Mouse (Mus musculus) MEL (cell line): ENCODE data around the gene Zfp638. TPM values are rescaled to one million over a fixed set of nuclear protein-coding genes. Genes with fewer than 3 reads are reported as not detected.

Source experiments
- DNase-seq: peaks from one replicate; pipeline ENCODE4 v3.0.0; 2011; ENCODE audit warnings: low read depth, low spot score
- H3K27ac ChIP-seq: 2 replicates; pipeline ENCODE4 v1.5.1; 2012; ENCODE audit warnings: low read depth, mild to moderate bottlenecking, control low read depth, low read length, moderate library complexity; ENCODE audit not compliant: control insufficient read depth
- H3K27me3 ChIP-seq, 2 experiments: fragments of 150-350 bp in 1 of 2; sonication (generic) in 1 of 2; 2 replicates each; pipeline ENCODE4 v1.6.1; 2012; ENCODE audit warnings: low read length in 2 of 2, mild to moderate bottlenecking in 2 of 2, improper control_type of control experiment in 1 of 2, moderate library complexity in 1 of 2; ENCODE audit not compliant: insufficient read depth in 2 of 2, control insufficient read depth in 1 of 2
- H3K36me3 ChIP-seq, 2 experiments: 2 replicates each; pipeline ENCODE4 v1.6.1; 2012 to 2014; ENCODE audit warnings: low read length in 2 of 2, improper control_type of control experiment in 1 of 2, inconsistent platforms in 1 of 2, mild to moderate bottlenecking in 1 of 2; ENCODE audit not compliant: insufficient read depth in 2 of 2, control insufficient read depth in 1 of 2
- H3K4me1 ChIP-seq, 2 experiments: fragments of 150-350 bp in 1 of 2; sonication (generic) in 1 of 2; 2 replicates each; pipeline ENCODE4 v1.6.1; 2012; ENCODE audit warnings: low read length in 2 of 2, improper control_type of control experiment in 1 of 2, mild to moderate bottlenecking in 1 of 2; ENCODE audit not compliant: insufficient read depth in 2 of 2, control insufficient read depth in 1 of 2
- H3K4me3 ChIP-seq, 2 experiments: fragments of 150-350 bp in 1 of 2; sonication (generic) in 1 of 2; 2 replicates each; pipeline ENCODE4 v1.5.1; 2012; ENCODE audit warnings: low read depth in 2 of 2, low read length in 2 of 2, mild to moderate bottlenecking in 2 of 2, moderate library complexity in 2 of 2, control low read depth in 1 of 2, improper control_type of control experiment in 1 of 2; ENCODE audit not compliant: control insufficient read depth in 1 of 2, insufficient read depth in 1 of 2
- H3K79me2 ChIP-seq: 2 replicates; pipeline ENCODE4 v1.6.1; 2012; ENCODE audit warnings: mild to moderate bottlenecking, low read length, moderate library complexity; ENCODE audit not compliant: control insufficient read depth, poor library complexity, insufficient read depth
- H3K9ac ChIP-seq: 2 replicates; pipeline ENCODE4 v1.6.1; 2012; ENCODE audit warnings: low read depth, mild to moderate bottlenecking, control low read depth, low read length, moderate library complexity; ENCODE audit not compliant: control insufficient read depth, poor library complexity, severe bottlenecking
- H3K9me3 ChIP-seq: fragments of 150-350 bp; sonication (generic); replicated peaks from 2 replicates; pipeline ENCODE4 v1.6.1; 2012; ENCODE audit warnings: mild to moderate bottlenecking, low read length, improper control_type of control experiment, moderate library complexity; ENCODE audit not compliant: insufficient read depth
- BHLHE40 ChIP-seq: IDR thresholded peaks from 2 replicates; pipeline ENCODE4 v1.6.1; 2012; ENCODE audit warnings: low read depth, mild to moderate bottlenecking, inconsistent platforms, low read length, improper control_type of control experiment, borderline replicate concordance
- CHD1 ChIP-seq: IDR thresholded peaks from 2 replicates; pipeline ENCODE4 v1.6.1; 2012; ENCODE audit warnings: low read depth, mild to moderate bottlenecking, inconsistent platforms, low read length, improper control_type of control experiment
- CTCF ChIP-seq, 3 experiments: IDR thresholded peaks in 2 of 3; conservative IDR thresholded peaks in 1 of 3; 2 replicates each; pipeline ENCODE4 v1.5.1; 2011 to 2012; ENCODE audit warnings: low read length in 3 of 3, low read depth in 2 of 3, mild to moderate bottlenecking in 2 of 3, improper control_type of control experiment in 1 of 3, inconsistent platforms in 1 of 3, mixed read lengths in 1 of 3, moderate library complexity in 1 of 3; ENCODE audit not compliant: control insufficient read depth in 1 of 3, insufficient read depth in 1 of 3, poor library complexity in 1 of 3, severe bottlenecking in 1 of 3
- EP300 ChIP-seq, 2 experiments: IDR thresholded peaks; 2 replicates each; pipeline ENCODE4 v1.6.1; 2011; ENCODE audit warnings: improper control_type of control experiment in 2 of 2, low read length in 2 of 2, low read depth in 1 of 2, mild to moderate bottlenecking in 1 of 2
- HCFC1 ChIP-seq: IDR thresholded peaks from 2 replicates; pipeline ENCODE4 v1.6.1; 2012; ENCODE audit warnings: low read depth, mild to moderate bottlenecking, inconsistent platforms, low read length, improper control_type of control experiment, moderate library complexity
- JUND ChIP-seq: IDR thresholded peaks from 2 replicates; pipeline ENCODE4 v1.6.1; 2011; ENCODE audit warnings: low read depth, mild to moderate bottlenecking, improper control_type of control experiment, low read length
- MAFK ChIP-seq: IDR thresholded peaks from 2 replicates; pipeline ENCODE4 v1.6.1; 2011; ENCODE audit warnings: low read depth, mild to moderate bottlenecking, low read length, improper control_type of control experiment, borderline replicate concordance
- MAX ChIP-seq: IDR thresholded peaks from 2 replicates; pipeline ENCODE4 v1.6.1; 2011; ENCODE audit warnings: low read length, improper control_type of control experiment
- MXI1 ChIP-seq: IDR thresholded peaks from 2 replicates; pipeline ENCODE4 v1.6.1; 2011; ENCODE audit warnings: mild to moderate bottlenecking, low read depth, low read length, improper control_type of control experiment
- NELFE ChIP-seq: IDR thresholded peaks from 2 replicates; pipeline ENCODE4 v1.6.1; 2011; ENCODE audit warnings: low read depth, low read length, improper control_type of control experiment
- NRF1 ChIP-seq: IDR thresholded peaks from 2 replicates; pipeline ENCODE4 v1.6.1; 2014; ENCODE audit warnings: low read depth, mild to moderate bottlenecking, inconsistent platforms, low read length, improper control_type of control experiment, moderate library complexity; ENCODE audit not compliant: poor library complexity, insufficient read depth, severe bottlenecking
- POLR2AphosphoS2 ChIP-seq: IDR thresholded peaks from 2 replicates; pipeline ENCODE4 v1.6.1; 2011; ENCODE audit warnings: low read length, improper control_type of control experiment
- RCOR1 ChIP-seq: IDR thresholded peaks from 2 replicates; pipeline ENCODE4 v1.6.1; 2012; ENCODE audit warnings: low read depth, mild to moderate bottlenecking, inconsistent platforms, low read length, improper control_type of control experiment
- SIN3A ChIP-seq: IDR thresholded peaks from 2 replicates; pipeline ENCODE4 v1.6.1; 2012; ENCODE audit warnings: low read length, improper control_type of control experiment, inconsistent platforms
- SMC3 ChIP-seq: IDR thresholded peaks from 2 replicates; pipeline ENCODE4 v1.6.1; 2011; ENCODE audit warnings: low read depth, low read length, improper control_type of control experiment
- TBP ChIP-seq: IDR thresholded peaks from 2 replicates; pipeline ENCODE4 v1.8.0; 2011; ENCODE audit warnings: low read depth, low read length, improper control_type of control experiment
- TCF12 ChIP-seq: IDR thresholded peaks from 2 replicates; pipeline ENCODE4 v1.6.1; 2014; ENCODE audit warnings: low read depth, mild to moderate bottlenecking, inconsistent platforms, low read length, improper control_type of control experiment, moderate library complexity
- USF2 ChIP-seq, 2 experiments: IDR thresholded peaks; 2 replicates each; pipeline ENCODE4 v1.6.1; 2011 to 2012; ENCODE audit warnings: improper control_type of control experiment in 2 of 2, low read length in 2 of 2, borderline replicate concordance in 1 of 2, inconsistent platforms in 1 of 2, low read depth in 1 of 2, mild to moderate bottlenecking in 1 of 2; ENCODE audit not compliant: insufficient read depth in 1 of 2
- ZC3H11A ChIP-seq: IDR thresholded peaks from 2 replicates; pipeline ENCODE4 v1.6.1; 2012; ENCODE audit warnings: low read depth, mild to moderate bottlenecking, inconsistent platforms, low read length, improper control_type of control experiment
- ZMIZ1 ChIP-seq: IDR thresholded peaks from 2 replicates; pipeline ENCODE4 v1.6.1; 2012; ENCODE audit warnings: low read depth, mild to moderate bottlenecking, inconsistent platforms, low read length, improper control_type of control experiment, moderate library complexity
- ZNF384 ChIP-seq: IDR thresholded peaks from 2 replicates; pipeline ENCODE4 v1.6.1; 2012; ENCODE audit warnings: low read depth, mild to moderate bottlenecking, inconsistent platforms, low read length, improper control_type of control experiment
- polyA plus RNA-seq, 2 experiments: library from polyadenylated mRNA; stranded (reverse) in 1 of 2; unstranded in 1 of 2; fragments of >175 nt in 1 of 2; fragments of >200 nt in 1 of 2; gene quantifications; 2 replicates each; pipeline versions ENCODE4 v1.2.1 to v1.2.4; 2012; ENCODE audit warnings: low replicate concordance in 2 of 2, low read depth in 1 of 2; ENCODE audit not compliant: insufficient read length in 2 of 2, insufficient read depth in 1 of 2, missing spikeins in 1 of 2
- total RNA-seq: library from RNA; depleted of rRNA; stranded (reverse); fragments of 300-350 nt; gene quantifications from 2 replicates; pipeline ENCODE4 v1.2.3, GENCODE M21; 2012

Gene Zfp638
- total and polyA plus RNA-seq, 3 experiments, result 50.1 to 69.0 (median 61.2) TPM

GRCm38 (mm10) chr6:83838046-83838445, 28.9 kb upstream of the Zfp638 start:
- H3K4me1 ChIP-seq, result no peaks in the 10 kb centered on the region

GRCm38 (mm10) chr6:83840086-83840485, 26.8 kb upstream of the Zfp638 start:
- no peaks in the 10 kb centered on the region for H3K79me2 ChIP-seq
- H3K36me3 ChIP-seq, result no peaks in the 10 kb centered on the region
- no peaks in the 10 kb centered on the region for H3K4me1 ChIP-seq
- H3K27me3 ChIP-seq, result no peaks in the 10 kb centered on the region; a peak in 2 of 4 replicates
- no peak overlapping the region for H3K9ac ChIP-seq
- no peak overlapping the region for H3K27ac ChIP-seq
- no peak for TF ChIP-seq BHLHE40
- no peak for TF ChIP-seq NELFE
- TF ChIP-seq ZC3H11A, result no peak
- no peak for TF ChIP-seq TBP
- TF ChIP-seq NRF1, result no peak
- no peak for TF ChIP-seq RCOR1
- no peak for TF ChIP-seq JUND
- no peak for TF ChIP-seq TCF12
- TF ChIP-seq EP300 (IDR thresholded peaks at IDR 0.05; ENCODE audit: low read depth in 1 of 2, low read length in 2 of 2), result no peak
- TF ChIP-seq ZNF384, result no peak
- no peak for TF ChIP-seq CTCF (IDR thresholded peaks at IDR 0.05 in 2 of 3, conservative IDR thresholded peaks at IDR 0.05 in 1 of 3; ENCODE audit: control insufficient read depth in 1 of 3, insufficient read depth in 1 of 3, low read depth in 2 of 3, low read length in 3 of 3, poor library complexity in 1 of 3, severe bottlenecking in 1 of 3)
- TF ChIP-seq POLR2AphosphoS2, result no peak
- TF ChIP-seq MAFK, result no peak
- TF ChIP-seq MAX, result no peak
- no peak for TF ChIP-seq USF2 (IDR thresholded peaks at IDR 0.05; ENCODE audit: borderline replicate concordance in 1 of 2, insufficient read depth in 1 of 2, low read depth in 1 of 2, low read length in 2 of 2)
- no peak for TF ChIP-seq HCFC1
- no peak for TF ChIP-seq MXI1
- TF ChIP-seq, all 39 proteins: peak for 0
- Histone ChIP-seq H3K9me3 (no peaks in the 10 kb centered on the region), H3K4me3 (no peak overlapping the region)
- DNase-seq, result no peak

More at GRCm38 (mm10) chr6:83838046-83838445, 28.9 kb upstream of the Zfp638 start:
- H3K27ac ChIP-seq, result no peak overlapping the region
- no peaks in the 10 kb centered on the region for H3K36me3 ChIP-seq
- TF ChIP-seq ZMIZ1 (no peak), RCOR1 (no peak), TBP (no peak), SIN3A (no peak), SMC3 (no peak), CHD1 (no peak)
- no peak for DNase-seq
- H3K9me3 ChIP-seq, result no peaks in the 10 kb centered on the region
- H3K9ac ChIP-seq, result no peak overlapping the region
- no peaks in the 10 kb centered on the region for H3K79me2 ChIP-seq
- no peak overlapping the region for H3K4me3 ChIP-seq
- H3K27me3 ChIP-seq, result no peaks in the 10 kb centered on the region; a peak in 2 of 4 replicates
